Mouse (Mus musculus) forebrain, embryonic 11.5 days (tissue): Measurements from ENCODE around the gene Fndc4. TPM values are rescaled to one million over a fixed set of nuclear protein-coding genes. Genes with fewer than 3 reads are reported as not detected.
A peak's percentile ranks its signal among the peaks of the same experiment; 100 is the strongest.

Source experiments
- ATAC-seq: fragments of 200-750 bp; cut with Nextera tagmentation; replicated peaks from 2 replicates; pipeline ENCODE4 v1.8.0; 2017; ENCODE audit warnings: moderate TSS enrichment; ENCODE audit not compliant: low FRiP score
- DNase-seq: peaks from one replicate; pipeline ENCODE4 v3.0.0-alpha.2; 2017; ENCODE audit warnings: low spot score
- H3K27ac ChIP-seq: fragments of 300-500 bp; sonication (generic); 2 replicates; pipeline ENCODE4 v1.5.1; 2014; ENCODE audit warnings: low read depth, low read length
- H3K27me3 ChIP-seq: fragments of 300-500 bp; sonication (generic); 2 replicates; pipeline ENCODE4 v1.6.1; 2014; ENCODE audit warnings: mild to moderate bottlenecking, low read length, mixed read lengths; ENCODE audit not compliant: control insufficient read depth, insufficient read depth
- H3K36me3 ChIP-seq: fragments of 300-500 bp; sonication (generic); 2 replicates; pipeline ENCODE4 v1.6.1; 2014; ENCODE audit warnings: mild to moderate bottlenecking, low read length, moderate library complexity, mixed read lengths; ENCODE audit not compliant: control insufficient read depth, insufficient read depth
- H3K4me1 ChIP-seq: fragments of 300-500 bp; sonication (generic); replicated peaks from 2 replicates; pipeline ENCODE4 v1.6.1; 2014; ENCODE audit warnings: low read length, mixed read lengths; ENCODE audit not compliant: control insufficient read depth, insufficient read depth
- H3K4me2 ChIP-seq: fragments of 300-500 bp; sonication (generic); 2 replicates; pipeline ENCODE4 v1.6.1; 2014; ENCODE audit warnings: low read depth, mild to moderate bottlenecking, low read length, moderate library complexity, mixed read lengths; ENCODE audit not compliant: severe bottlenecking
- H3K4me3 ChIP-seq: fragments of 300-500 bp; sonication (generic); 2 replicates; pipeline ENCODE4 v1.5.1; 2014; ENCODE audit warnings: low read depth, low read length
- H3K9ac ChIP-seq: fragments of 300-500 bp; sonication (generic); 2 replicates; pipeline ENCODE4 v1.6.1; 2014; ENCODE audit warnings: low read length
- H3K9me3 ChIP-seq: fragments of 300-500 bp; sonication (generic); 2 replicates; pipeline ENCODE4 v1.6.1; 2016; ENCODE audit warnings: low read length, mixed read lengths; ENCODE audit not compliant: control insufficient read depth
- WGBS: fragments of 180-500 bp; shearing (Covaris S2); extraction: QIAGEN DNeasy Blood & Tissue Kit; methylation state at CpG from one replicate; pipeline ENCODE4 v1.1.7; 2014; 5-methylcytosine and 5-hydroxymethylcytosine counted together
- polyA plus RNA-seq: library from polyadenylated mRNA; unstranded; fragments of >200 nt; fragmentation: Nextera tagmentation; extraction: Ambion mirVana; gene quantifications from 2 replicates; pipeline ENCODE4 v1.2.1, GENCODE M21; 2014

The Fndc4 gene
- polyA plus RNA-seq, result 58.4 and 62.8 TPM in 2 replicates

DNA sequence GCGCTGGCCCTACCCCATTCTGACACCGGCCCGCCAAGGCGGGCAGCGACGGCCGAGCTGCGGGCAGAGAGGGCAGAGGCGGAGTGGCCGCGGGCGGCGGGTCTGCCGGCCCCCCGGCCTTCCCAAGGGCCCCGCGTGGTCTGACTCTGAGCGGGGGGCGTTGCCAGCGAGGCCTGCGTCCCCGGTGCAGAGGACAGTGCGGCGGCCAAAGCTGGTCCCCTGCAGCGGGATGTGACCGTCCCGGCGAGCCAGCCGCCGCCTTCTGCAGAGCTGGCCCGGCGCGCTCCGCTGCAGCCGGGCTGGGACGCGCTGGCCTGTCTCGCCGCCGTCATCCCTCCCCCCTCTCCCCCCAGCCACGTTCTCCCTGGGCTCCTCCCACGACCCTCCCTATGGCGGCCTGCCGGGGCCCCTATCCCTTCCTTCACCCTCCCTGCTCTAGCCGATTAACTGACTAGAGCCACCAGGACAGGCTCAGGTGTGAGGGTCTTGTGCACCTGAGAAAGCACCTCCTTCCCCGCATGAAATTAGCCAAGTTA lies at the start of gene Fndc4:
Fndc4 (minus strand) TSS at position 475 of the 536 bp plus-strand sequence.
- peak within 1 kb of the TSS; percentile 87 for H3K4me2 ChIP-seq
- H3K27me3 ChIP-seq, result no peaks in the 10 kb centered on the region
- H3K36me3 ChIP-seq, result no peaks in the 10 kb centered on the region
- H3K4me3 ChIP-seq, result peak within 1 kb of the TSS; percentile 64
- ATAC-seq (peak; percentile 85), DNase-seq (peak; percentile 88)
- H3K9me3 ChIP-seq, result no peaks in the 10 kb centered on the region
- 0 out of 2 replicates have a peak within 1 kb of the TSS, but pooled peaks have one; percentile 8 for H3K27ac ChIP-seq
- H3K9ac ChIP-seq, result peak within 1 kb of the TSS; percentile 90
- H3K4me1 ChIP-seq, result peaks cover 11% of the 10 kb centered on the region; the same call in 1 of the 2 replicates
- under 1% methylated on average over 40 of the region's 46 CpGs for WGBS

- WGBS, result 33% methylated on average over 7 of the region's 7 CpGs
- DNase-seq, result peak; percentile 66
- no peaks in the 10 kb centered on the region for H3K27me3 ChIP-seq
- no peak overlapping the region for H3K4me3 ChIP-seq
- H3K36me3 ChIP-seq, result no peaks in the 10 kb centered on the region
- no peak for ATAC-seq
- no peak overlapping the region for H3K9ac ChIP-seq
- no peaks in the 10 kb centered on the region for H3K4me1 ChIP-seq
- no peak overlapping the region for H3K4me2 ChIP-seq
- no peak overlapping the region for H3K27ac ChIP-seq
- no peaks in the 10 kb centered on the region for H3K9me3 ChIP-seq
Measured at GRCm38 (mm10) chr5:31328255-31328654, 32.4 kb upstream of the Fndc4 start.

GRCm38 (mm10) chr5:31326850-31327249 lies 31.0 kb upstream of the Fndc4 start:
- H3K9ac ChIP-seq, result no peak overlapping the region
- no peak for ATAC-seq

GRCm38 (mm10) chr5:31324085-31324484 lies 28.2 kb upstream of the Fndc4 start:
- DNase-seq (no peak), ATAC-seq (no peak)
- H3K9me3 ChIP-seq, result no peaks in the 10 kb centered on the region
- no peak overlapping the region for H3K4me3 ChIP-seq
- no peaks in the 10 kb centered on the region for H3K4me1 ChIP-seq
- H3K36me3 ChIP-seq, result no peaks in the 10 kb centered on the region
- 69% methylated on average over 3 of the region's 3 CpGs for WGBS
- no peak overlapping the region for H3K9ac ChIP-seq
- no peak overlapping the region for H3K27ac ChIP-seq
- H3K4me2 ChIP-seq, result no peak overlapping the region
- H3K27me3 ChIP-seq, result no peaks in the 10 kb centered on the region

More at GRCm38 (mm10) chr5:31326850-31327249, 31.0 kb upstream of the Fndc4 start:
- Histone ChIP-seq H3K36me3 (no peaks in the 10 kb centered on the region), H3K27me3 (no peaks in the 10 kb centered on the region), H3K4me2 (no peak overlapping the region), H3K4me3 (no peak overlapping the region), H3K9me3 (no peaks in the 10 kb centered on the region), H3K27ac (no peak overlapping the region), H3K4me1 (no peaks in the 10 kb centered on the region)
- DNase-seq, result no peak
- 18% methylated on average over 5 of the region's 5 CpGs for WGBS

- Histone ChIP-seq H3K9ac (no peak overlapping the region), H3K4me2 (no peak overlapping the region), H3K4me3 (no peak overlapping the region), H3K27me3 (no peaks in the 10 kb centered on the region), H3K9me3 (no peaks in the 10 kb centered on the region), H3K27ac (no peak overlapping the region), H3K36me3 (no peaks in the 10 kb centered on the region), H3K4me1 (no peaks in the 10 kb centered on the region)
- WGBS, result 89% methylated on average over 3 of the region's 3 CpGs
- no peak for DNase-seq
- no peak for ATAC-seq
Measured at GRCm38 (mm10) chr5:31322776-31323175, 26.9 kb upstream of the Fndc4 start.

DNA sequence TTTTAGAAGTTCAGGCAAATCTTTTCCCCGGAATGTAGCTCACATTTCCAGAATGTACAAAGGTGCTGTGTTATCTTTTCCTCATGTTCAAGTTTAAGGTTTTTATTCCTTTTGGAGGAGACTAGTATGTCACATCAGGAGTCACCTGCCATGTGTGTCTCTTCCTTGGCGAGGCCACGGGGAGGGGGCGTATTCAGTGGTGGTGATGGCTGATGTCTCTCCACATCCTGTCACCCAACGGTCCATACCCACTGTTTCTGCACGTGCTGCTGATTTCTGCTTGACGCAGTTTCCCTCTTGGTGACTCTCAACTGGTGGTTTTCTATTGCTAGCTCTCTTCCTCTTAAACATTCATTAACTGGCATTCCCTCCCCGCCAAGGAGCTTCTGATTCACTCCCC lies 16.9 kb upstream of the Fndc4 start:
- no peaks in the 10 kb centered on the region for H3K9me3 ChIP-seq
- H3K4me3 ChIP-seq, result no peak overlapping the region
- ATAC-seq (no peak), DNase-seq (no peak)
- no peak overlapping the region for H3K4me2 ChIP-seq
- H3K36me3 ChIP-seq, result no peaks in the 10 kb centered on the region
- no peaks in the 10 kb centered on the region for H3K4me1 ChIP-seq
- H3K27me3 ChIP-seq, result no peaks in the 10 kb centered on the region
- no peak overlapping the region for H3K27ac ChIP-seq
- WGBS, result 91% methylated on average over 8 of the region's 8 CpGs
- H3K9ac ChIP-seq, result no peak overlapping the region

GRCm38 (mm10) chr5:31303093-31303492 lies 7.2 kb upstream of the Fndc4 start:
- ATAC-seq (no peak), DNase-seq (no peak)
- H3K9ac ChIP-seq, result no peak overlapping the region
- H3K27me3 ChIP-seq, result no peaks in the 10 kb centered on the region
- H3K27ac ChIP-seq, result no peak overlapping the region
- no peaks in the 10 kb centered on the region for H3K9me3 ChIP-seq
- H3K4me2 ChIP-seq, result no peak overlapping the region
- 88% methylated on average over 6 of the region's 6 CpGs for WGBS
- no peaks in the 10 kb centered on the region for H3K4me1 ChIP-seq
- no peaks in the 10 kb centered on the region for H3K36me3 ChIP-seq
- H3K4me3 ChIP-seq, result no peak overlapping the region

- H3K4me1 ChIP-seq, result no peaks in the 10 kb centered on the region
- DNase-seq, result no peak
- 78% methylated on average over 8 of the region's 8 CpGs for WGBS
Measured at GRCm38 (mm10) chr5:31301866-31302265, 6.0 kb upstream of the Fndc4 start.

DNA sequence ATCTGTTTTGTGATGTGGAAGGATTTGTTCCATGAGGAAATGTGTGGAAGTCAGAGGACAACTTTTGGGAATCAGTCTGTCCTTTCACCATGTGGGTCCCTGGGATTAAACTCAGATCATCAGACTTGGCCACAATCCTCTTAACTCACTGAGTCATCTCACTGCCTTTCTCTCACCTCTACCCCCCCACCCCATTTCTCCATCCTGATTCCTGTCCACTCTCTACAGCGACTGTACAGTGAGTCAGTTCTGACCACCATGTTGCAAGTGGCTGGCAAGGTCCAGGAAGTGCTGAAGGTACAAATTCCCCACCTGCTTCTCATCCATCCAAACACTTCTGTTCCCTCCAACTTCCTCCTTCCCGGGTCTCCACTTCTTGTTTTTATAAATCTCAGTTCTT lies 2.6 kb upstream of the Fndc4 start:
- Histone ChIP-seq H3K4me1 (peaks cover 7% of the 10 kb centered on the region; the same call in 1 of the 2 replicates), H3K4me2 (no peak overlapping the region), H3K36me3 (no peaks in the 10 kb centered on the region), H3K9me3 (no peaks in the 10 kb centered on the region), H3K9ac (no peak overlapping the region), H3K27me3 (no peaks in the 10 kb centered on the region), H3K4me3 (no peak overlapping the region), H3K27ac (no peak overlapping the region)
- no peak for ATAC-seq
- no peak for DNase-seq
- WGBS, result 82% methylated on average over 2 of the region's 2 CpGs

More at GRCm38 (mm10) chr5:31301866-31302265, 6.0 kb upstream of the Fndc4 start:
- Histone ChIP-seq H3K9me3 (no peaks in the 10 kb centered on the region), H3K36me3 (no peaks in the 10 kb centered on the region), H3K4me3 (no peak overlapping the region), H3K4me2 (no peak overlapping the region), H3K9ac (no peak overlapping the region), H3K27me3 (no peaks in the 10 kb centered on the region), H3K27ac (no peak overlapping the region)
- ATAC-seq, result no peak
